Mouse (Mus musculus) heart, embryonic 10.5 days (tissue): ENCODE results near the gene Slc25a44. TPM values are rescaled to one million over a fixed set of nuclear protein-coding genes. Genes with fewer than 3 reads are reported as not detected.
"Not testable (repeated sequence)": the region's sequence is repeated elsewhere in the genome, so short reads cannot be mapped to it uniquely, and the experiment has no call there.

Source experiments
- DNase-seq: peaks from one replicate; pipeline ENCODE4 v3.0.0-alpha.2; 2017; ENCODE audit warnings: low spot score
- H3K27ac ChIP-seq: fragments of 300-500 bp; sonication (generic); 2 replicates; pipeline ENCODE4 v1.5.1; 2016; ENCODE audit warnings: mild to moderate bottlenecking
- H3K27me3 ChIP-seq: fragments of 300-500 bp; sonication (generic); 2 replicates; pipeline ENCODE4 v1.6.1; 2016; ENCODE audit warnings: mild to moderate bottlenecking; ENCODE audit not compliant: poor library complexity, insufficient read depth, severe bottlenecking
- H3K36me3 ChIP-seq: fragments of 300-500 bp; sonication (generic); 2 replicates; pipeline ENCODE4 v1.6.1; 2016; ENCODE audit warnings: mild to moderate bottlenecking, moderate library complexity
- H3K4me1 ChIP-seq: fragments of 300-500 bp; sonication (generic); 2 replicates; pipeline ENCODE4 v1.6.1; 2016; ENCODE audit warnings: mild to moderate bottlenecking
- H3K4me3 ChIP-seq: fragments of 300-500 bp; sonication (generic); 2 replicates; pipeline ENCODE4 v1.5.1; 2016; ENCODE audit warnings: mild to moderate bottlenecking, moderate library complexity
- H3K9me3 ChIP-seq: fragments of 300-500 bp; sonication (generic); 2 replicates; pipeline ENCODE4 v1.6.1; 2016; ENCODE audit warnings: mild to moderate bottlenecking, moderate library complexity
- WGBS: fragments of 180-500 bp; shearing (Covaris S2); methylation state at CpG from one replicate; pipeline ENCODE4 v1.1.7; 2016; 5-methylcytosine and 5-hydroxymethylcytosine counted together
- microRNA-seq: library from miRNA; unstranded; fragments of <30 nt; microRNA quantifications from one replicate; pipeline ENCODE4, GENCODE M21; 2017
- polyA plus RNA-seq: library from polyadenylated mRNA; unstranded; fragments of >200 nt; fragmentation: Nextera tagmentation; extraction: Ambion mirVana; gene quantifications from 2 replicates; pipeline ENCODE4 v1.2.1, GENCODE M21; 2016

Slc25a44 gene
- polyA plus RNA-seq, 1 experiment from 2014 or later: 17.5 TPM

GRCm38 (mm10) chr3:88367517-88367916 lies 57.4 kb downstream of the Slc25a44 start:
- H3K36me3 ChIP-seq, H3K27ac ChIP-seq, H3K9me3 ChIP-seq, DNase-seq, H3K4me3 ChIP-seq: not testable (repeated sequence)
- 54% methylated on average over 4 of the region's 7 CpGs for WGBS
- H3K27me3 ChIP-seq: peaks cover 37% of the 10 kb centered on the region
- H3K4me1 ChIP-seq: peaks cover 33% of the 10 kb centered on the region

DNA sequence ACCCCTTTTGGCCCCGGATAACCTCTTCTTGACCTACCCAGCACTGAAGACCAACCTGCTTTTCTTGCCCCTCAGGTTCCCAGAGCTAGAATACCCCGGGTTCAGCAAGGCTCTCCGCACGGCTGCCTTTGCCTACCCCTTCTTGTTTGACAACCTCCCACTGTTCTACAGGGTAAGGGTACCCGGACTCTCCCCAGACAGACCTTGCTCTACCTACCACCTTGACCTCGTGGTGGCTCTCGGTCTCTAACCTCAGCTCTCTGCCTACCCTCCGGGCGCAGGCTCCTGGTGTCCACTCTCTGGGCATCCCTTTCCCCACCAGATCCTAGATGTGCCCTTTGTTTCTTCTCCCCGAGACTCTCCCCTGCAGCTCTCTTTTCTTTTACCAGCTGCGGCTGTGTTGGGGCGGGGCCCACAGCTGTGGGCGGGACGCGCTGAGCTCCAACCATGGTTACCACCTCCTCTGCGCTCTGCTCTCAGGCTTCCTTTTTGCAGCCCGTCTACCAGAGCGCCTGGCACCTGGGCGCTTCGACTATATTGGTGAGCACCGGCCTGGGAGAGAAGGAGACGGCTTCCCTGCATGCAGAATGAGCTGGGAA lies 58.0 kb downstream of the Slc25a44 start:
- peak; percentile 72 for DNase-seq
- Histone ChIP-seq H3K4me3 (peak overlapping the region; percentile 34), H3K4me1 (peaks cover 39% of the 10 kb centered on the region), H3K27me3 (peaks cover 37% of the 10 kb centered on the region), H3K36me3 (peaks cover 12% of the 10 kb centered on the region)
- H3K9me3 ChIP-seq, H3K27ac ChIP-seq: not testable (repeated sequence)
- 6% methylated on average over 21 of the region's 22 CpGs for WGBS

DNA sequence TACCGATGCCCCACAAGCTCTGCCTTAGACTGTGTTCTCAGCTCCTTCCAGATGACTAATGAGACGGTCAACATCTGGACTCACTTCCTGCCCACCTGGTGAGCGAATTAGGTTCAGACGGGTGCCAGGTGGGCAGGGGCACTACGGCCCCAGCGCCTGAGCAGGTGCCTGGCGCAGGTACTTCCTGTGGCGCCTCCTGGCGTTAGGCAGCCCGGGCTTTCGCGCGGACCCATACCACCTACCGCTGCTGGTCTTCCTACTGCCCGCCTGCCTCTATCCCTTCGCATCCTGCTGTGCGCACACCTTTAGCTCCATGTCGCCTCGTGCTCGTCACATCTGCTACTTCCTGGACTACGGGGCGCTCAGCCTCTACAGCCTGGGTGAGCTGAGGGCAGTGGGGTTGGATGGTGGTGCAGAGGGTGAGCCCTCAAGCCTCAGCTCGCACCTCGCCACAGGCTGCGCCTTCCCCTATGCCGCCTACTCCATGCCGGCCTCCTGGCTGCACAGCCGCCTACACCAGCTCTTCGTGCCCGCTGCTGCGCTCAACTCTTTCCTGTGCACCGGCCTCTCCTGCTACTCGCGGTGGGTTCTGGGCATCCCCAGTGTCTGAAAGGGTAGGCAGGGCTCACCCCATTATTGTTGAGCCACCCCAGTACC lies 59.1 kb downstream of the Slc25a44 start:
- Histone ChIP-seq H3K4me3 (no peak overlapping the region), H3K36me3 (peaks cover 23% of the 10 kb centered on the region), H3K9me3 (peaks cover 8% of the 10 kb centered on the region; the same call in 1 of the 2 replicates), H3K4me1 (peaks cover 49% of the 10 kb centered on the region), H3K27ac (no peak overlapping the region), H3K27me3 (peaks cover 37% of the 10 kb centered on the region)
- 29% methylated on average over 34 of the region's 34 CpGs for WGBS
- DNase-seq: peak; percentile 72

DNA sequence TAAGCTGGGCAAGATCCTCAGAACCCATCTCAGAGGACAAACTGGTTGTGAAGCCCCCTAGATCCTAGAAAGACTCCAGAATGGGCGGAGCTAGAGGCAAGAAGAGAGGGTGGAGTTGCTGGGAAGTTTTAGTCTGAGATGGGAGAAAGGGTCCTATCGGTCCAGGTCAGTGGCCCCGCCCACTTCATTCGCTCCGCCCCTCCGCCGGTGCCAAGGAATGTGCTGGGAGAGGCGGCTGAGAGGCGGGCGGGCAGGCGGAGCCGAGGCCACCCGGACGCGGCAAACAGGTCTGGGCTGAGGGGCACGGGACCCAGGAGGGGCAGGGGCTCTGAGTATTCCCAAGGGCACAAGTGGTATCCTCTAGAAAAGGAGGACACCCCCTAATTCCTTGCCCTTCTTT lies 60.6 kb downstream of the Slc25a44 start, which contains the start of gene Paqr6:
TSS of gene Paqr6 (plus strand) at position 248 of the 400 bp plus-strand sequence.
- peak within 1 kb of the TSS; percentile 40 for H3K4me3 ChIP-seq
- peaks cover 63% of the 10 kb centered on the region for H3K4me1 ChIP-seq
- H3K36me3 ChIP-seq: peaks cover 38% of the 10 kb centered on the region
- peak; percentile 91 for DNase-seq
- no peaks in the 10 kb centered on the region for H3K9me3 ChIP-seq
- under 1% methylated on average over 16 of the region's 16 CpGs for WGBS
- peaks cover 37% of the 10 kb centered on the region for H3K27me3 ChIP-seq
- H3K27ac ChIP-seq: peak within 1 kb of the TSS; percentile 63

DNA sequence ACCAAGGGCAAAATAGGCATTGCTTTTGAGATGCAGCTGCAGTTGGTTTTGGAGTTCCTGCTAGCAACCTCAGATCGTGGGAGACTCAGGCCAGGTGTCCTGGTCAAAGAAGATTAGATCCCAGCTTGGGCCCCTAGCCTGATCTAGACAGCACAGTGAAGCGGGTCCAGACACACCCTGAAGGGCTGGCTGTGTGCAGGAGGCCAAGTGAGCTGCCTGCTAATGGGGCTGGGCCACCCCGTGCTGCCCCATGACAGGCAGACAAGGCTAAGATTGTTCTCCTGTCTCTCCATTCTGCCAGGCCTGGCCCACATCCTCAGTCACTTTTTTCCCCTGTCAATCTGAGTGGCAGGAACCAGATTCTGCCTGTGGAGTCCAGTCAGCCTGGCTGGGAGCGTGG lies 61.2 kb downstream of the Slc25a44 start:
- H3K9me3 ChIP-seq: no peaks in the 10 kb centered on the region
- H3K36me3 ChIP-seq: peaks cover 44% of the 10 kb centered on the region
- DNase-seq: peak; percentile 88
- peak overlapping the region; percentile 40; the same call in 1 of the 2 replicates for H3K4me3 ChIP-seq
- H3K4me1 ChIP-seq: peaks cover 69% of the 10 kb centered on the region
- H3K27ac ChIP-seq: peak overlapping the region; percentile 63; the same call in 1 of the 2 replicates
- peaks cover 34% of the 10 kb centered on the region for H3K27me3 ChIP-seq
- 50% methylated on average over 4 of the region's 4 CpGs for WGBS

DNA sequence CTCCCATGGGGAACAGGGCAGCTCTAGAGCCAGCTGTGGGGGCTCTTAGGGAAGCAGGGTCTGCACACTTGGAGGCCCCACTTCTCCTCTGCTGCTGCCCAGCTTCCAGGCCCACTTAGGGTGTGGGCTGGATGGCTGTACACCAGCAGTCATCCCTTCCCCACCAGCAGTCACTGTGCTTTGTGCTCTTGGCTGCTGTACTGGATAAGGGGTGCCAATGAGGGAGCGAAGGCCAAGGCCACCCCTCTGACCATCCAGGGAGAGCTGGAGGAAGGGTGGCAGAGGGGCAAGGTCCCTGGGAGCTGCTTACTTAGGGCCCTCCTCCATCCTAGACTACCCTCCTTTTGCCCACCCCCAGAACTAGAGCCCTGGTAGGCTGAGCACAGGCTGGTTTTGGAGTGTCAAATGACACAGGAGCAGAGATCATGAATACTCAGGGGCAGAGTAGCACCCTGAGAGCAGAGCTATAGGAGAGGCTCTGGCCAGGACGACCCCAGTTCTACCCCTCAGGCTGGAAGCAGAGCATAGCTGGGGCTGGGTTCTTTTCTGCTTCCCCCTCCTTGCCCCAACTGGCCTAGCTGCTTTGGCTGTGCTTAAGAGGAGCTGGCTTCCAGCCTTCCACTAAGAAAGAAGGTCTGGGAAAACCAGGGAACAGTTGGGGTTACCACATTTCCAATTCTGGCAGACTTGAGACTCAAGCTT lies 63.2 kb downstream of the Slc25a44 start:
- H3K4me3 ChIP-seq: no peak overlapping the region
- no peak overlapping the region; the same call in none of the 2 replicates for H3K27ac ChIP-seq
- 85% methylated on average over 2 of the region's 2 CpGs for WGBS
- H3K36me3 ChIP-seq: peaks cover 62% of the 10 kb centered on the region
- DNase-seq: peak; percentile 68
- H3K4me1 ChIP-seq: peaks cover 66% of the 10 kb centered on the region
- H3K9me3 ChIP-seq: no peaks in the 10 kb centered on the region
- H3K27me3 ChIP-seq: peaks cover 22% of the 10 kb centered on the region

GRCm38 (mm10) chr3:88361096-88361495 lies 63.8 kb downstream of the Slc25a44 start:
- Histone ChIP-seq H3K27me3 (peaks cover 16% of the 10 kb centered on the region), H3K36me3 (peaks cover 69% of the 10 kb centered on the region), H3K27ac (no peak overlapping the region), H3K4me3 (no peak overlapping the region), H3K9me3 (no peaks in the 10 kb centered on the region), H3K4me1 (peaks cover 66% of the 10 kb centered on the region)
- 81% methylated on average over 6 of the region's 6 CpGs for WGBS
- peak; percentile 75 for DNase-seq

Small RNA genes lying within 50 kb of the gene (microRNA-seq; reads per million reads assigned to microRNA genes)
- not detected for gene Mir7011

Other genes starting within 250 kb of the Slc25a44 start
- gene Rhbg, start 170.4 kb downstream of the Slc25a44 start, polyA plus RNA-seq: 0.09 and 8.2 TPM in 2 replicates
- gene Gm38392, start 137.9 kb downstream of the Slc25a44 start, polyA plus RNA-seq: 0.29 and 0.43 TPM in 2 replicates
- 14.0 and 17.0 TPM in 2 replicates for gene Tsacc, start 128.1 kb downstream of the Slc25a44 start, polyA plus RNA-seq
- 626 and 718 TPM in 2 replicates for gene Cct3, start 128.0 kb downstream of the Slc25a44 start, polyA plus RNA-seq
- 164 and 179 TPM in 2 replicates for gene Glmp, start 100.1 kb downstream of the Slc25a44 start, polyA plus RNA-seq
- 2.5 and 2.6 TPM in 2 replicates for gene Tmem79, start 89.0 kb downstream of the Slc25a44 start, polyA plus RNA-seq
- 64.5 and 76.0 TPM in 2 replicates for gene Smg5, start 88.9 kb downstream of the Slc25a44 start, polyA plus RNA-seq
- 1.7 and 2.2 TPM in 2 replicates for gene Paqr6, start 60.6 kb downstream of the Slc25a44 start, polyA plus RNA-seq
- gene Bglap3, start 52.4 kb downstream of the Slc25a44 start, polyA plus RNA-seq: 0.44 TPM in 1 of 2 replicates, not detected in the other
- not detected in 2 replicates for gene Bglap2, start 46.4 kb downstream of the Slc25a44 start, polyA plus RNA-seq
- not detected in 2 replicates for gene Bglap, start 40.7 kb downstream of the Slc25a44 start, polyA plus RNA-seq
- 131 and 149 TPM in 2 replicates for gene Pmf1, start 14.8 kb downstream of the Slc25a44 start, polyA plus RNA-seq
- gene Sema4a, start 36.0 kb upstream of the Slc25a44 start, polyA plus RNA-seq: 1.7 and 4.3 TPM in 2 replicates
- 57.7 and 80.7 TPM in 2 replicates for gene Lmna, start 84.8 kb upstream of the Slc25a44 start, polyA plus RNA-seq
- gene Mex3a, start 107.3 kb upstream of the Slc25a44 start, polyA plus RNA-seq: 11.6 and 22.8 TPM in 2 replicates
- 1.1 and 1.6 TPM in 2 replicates for gene Rab25, start 123.2 kb upstream of the Slc25a44 start, polyA plus RNA-seq
- 154 and 190 TPM in 2 replicates for gene Lamtor2, start 127.9 kb upstream of the Slc25a44 start, polyA plus RNA-seq
- gene Ubqln4, start 128.6 kb upstream of the Slc25a44 start, polyA plus RNA-seq: 49.5 and 62.2 TPM in 2 replicates
- gene Ssr2, start 150.7 kb upstream of the Slc25a44 start, polyA plus RNA-seq: 184 and 207 TPM in 2 replicates
- 82.5 and 108 TPM in 2 replicates for gene Arhgef2, start 180.8 kb upstream of the Slc25a44 start, polyA plus RNA-seq
- not detected in 2 replicates for gene Rxfp4, start 228.0 kb upstream of the Slc25a44 start, polyA plus RNA-seq